Mouse (Mus musculus): ENCODE results near the gene Uhrf2.

GRCm38 (mm10) chr19:30112961-30113688 is 82.8 kb downstream of the Uhrf2 start:
- TF ChIP-seq EP300 (IDR thresholded peaks at IDR 0.05; ENCODE audit: low read length), result peak; percentile 73
- 0 out of 2 replicates have a peak, but pooled peaks have one; percentile 13 for TF ChIP-seq POLR2A (IDR thresholded peaks at IDR 0.05; ENCODE audit: low read depth, low read length)
- TF ChIP-seq CTCF (conservative IDR thresholded peaks at IDR 0.05 in 1 of 2, IDR thresholded peaks at IDR 0.05 in 1 of 2; ENCODE audit: low read depth in 2 of 2, low read length in 2 of 2), result no peak
- no peak for TF ChIP-seq UBTF (IDR thresholded peaks at IDR 0.05; ENCODE audit: low read depth, low read length)
- no peak for TF ChIP-seq MAZ (IDR thresholded peaks at IDR 0.05; ENCODE audit: low read depth, low read length)
- 0 out of 2 replicates have a peak, but pooled peaks have one; percentile 14 for TF ChIP-seq NELFE (IDR thresholded peaks at IDR 0.05; ENCODE audit: low read depth, low read length)
- TF ChIP-seq MAX (IDR thresholded peaks at IDR 0.05; ENCODE audit: low read length), result peak; percentile 52
- TF ChIP-seq ZC3H11A (IDR thresholded peaks at IDR 0.05; ENCODE audit: low read depth, low read length), result no peak
- TF ChIP-seq ZKSCAN1 (IDR thresholded peaks at IDR 0.05; ENCODE audit: borderline replicate concordance, low read depth, low read length), result no peak
- no peak for TF ChIP-seq E2F4 (IDR thresholded peaks at IDR 0.05; ENCODE audit: insufficient replicate concordance, low read depth, low read length)
- TF ChIP-seq CHD1 (IDR thresholded peaks at IDR 0.05; ENCODE audit: low read depth, low read length), result no peak
